In genomic region chr13:111291958-111292493, GRCm38 (mm10) we compare ENCODE assay signal across 8 mouse cellular contexts. TPM values are rescaled to one million over a fixed set of nuclear protein-coding genes. Genes with fewer than 3 reads are reported as not detected.
DNase-seq lines count a peak whose midpoint lies in the region; ATAC-seq lines count a peak whose summit lies in the region.

No protein-coding gene starts in this region.

- no peak overlapping the region for H3K9ac ChIP-seq in midbrain, embryonic 12.5 days (replicated peaks)
- no peak overlapping the region for H3K9ac ChIP-seq in midbrain, embryonic 13.5 days (replicated peaks)
- no peak overlapping the region for H3K9ac ChIP-seq in embryonic facial prominence, embryonic 14.5 days (ENCODE audit: low read depth, low read length)

- peak; percentile 80 for DNase-seq in embryonic facial prominence, embryonic 14.5 days (ENCODE audit: low spot score)
- peak; percentile 67 for DNase-seq in heart, postnatal 4 days
- DNase-seq in layer of hippocampus, postnatal 36 days = peak; percentile 55 to 67
- peak; percentile 55 for DNase-seq in lung, postnatal 36 days
- DNase-seq in natural killer cell, adult 2 months (ENCODE audit: low spot score in 2 of 2) = no peak

- no peaks in the 10 kb centered on the region for H3K4me1 ChIP-seq in midbrain, embryonic 12.5 days
- H3K4me1 ChIP-seq in midbrain, embryonic 13.5 days (replicated peaks) = no peaks in the 10 kb centered on the region
- H3K4me1 ChIP-seq in embryonic facial prominence, embryonic 14.5 days (ENCODE audit: control insufficient read depth, insufficient read depth, low read length) = peaks cover 4% of the 10 kb centered on the region; the same call in 1 of the 2 replicates

- H3K4me2 ChIP-seq in midbrain, embryonic 12.5 days (replicated peaks) = no peak overlapping the region
- H3K4me2 ChIP-seq in midbrain, embryonic 13.5 days (replicated peaks) = no peak overlapping the region
- H3K4me2 ChIP-seq in embryonic facial prominence, embryonic 14.5 days (ENCODE audit: low read depth, low read length) = no peak overlapping the region

- ATAC-seq in midbrain, embryonic 12.5 days (ENCODE audit: low FRiP score, low read depth) = 0 out of 2 replicates have a peak, but pooled peaks have one; percentile 47
- ATAC-seq in midbrain, embryonic 13.5 days = no peak; the same call in 1 of the 2 replicates
- peak; percentile 30; the same call in 1 of the 2 replicates for ATAC-seq in embryonic facial prominence, embryonic 14.5 days (ENCODE audit: low read depth)
- ATAC-seq in CD4-positive, CD25-positive, alpha-beta regulatory T cell, adult 4 months = no peak

- H3K27ac ChIP-seq in midbrain, embryonic 12.5 days (replicated peaks) = no peak overlapping the region
- H3K27ac ChIP-seq in midbrain, embryonic 13.5 days = no peak overlapping the region
- H3K27ac ChIP-seq in embryonic facial prominence, embryonic 14.5 days (replicated peaks; ENCODE audit: low read depth, low read length) = peak overlapping the region; percentile 78

- no peak overlapping the region for H3K4me3 ChIP-seq in midbrain, embryonic 12.5 days
- no peak overlapping the region for H3K4me3 ChIP-seq in midbrain, embryonic 13.5 days (replicated peaks)
- H3K4me3 ChIP-seq in embryonic facial prominence, embryonic 14.5 days (ENCODE audit: low read depth, low read length) = no peak overlapping the region

- no peaks in the 10 kb centered on the region for H3K9me3 ChIP-seq in midbrain, embryonic 12.5 days
- no peaks in the 10 kb centered on the region for H3K9me3 ChIP-seq in midbrain, embryonic 13.5 days
- no peaks in the 10 kb centered on the region for H3K9me3 ChIP-seq in embryonic facial prominence, embryonic 14.5 days (ENCODE audit: control insufficient read depth, low read length)

- no peaks in the 10 kb centered on the region for H3K36me3 ChIP-seq in midbrain, embryonic 12.5 days
- no peaks in the 10 kb centered on the region for H3K36me3 ChIP-seq in midbrain, embryonic 13.5 days
- no peaks in the 10 kb centered on the region for H3K36me3 ChIP-seq in embryonic facial prominence, embryonic 14.5 days (ENCODE audit: control insufficient read depth, insufficient read depth, low read length)

- 76% methylated on average over 7 of the region's 7 CpGs for WGBS in midbrain, embryonic 12.5 days
- 64% methylated on average over 7 of the region's 7 CpGs for WGBS in midbrain, embryonic 13.5 days
- 26% methylated on average over 7 of the region's 7 CpGs for WGBS in embryonic facial prominence, embryonic 14.5 days

- H3K27me3 ChIP-seq in midbrain, embryonic 12.5 days = no peaks in the 10 kb centered on the region
- H3K27me3 ChIP-seq in midbrain, embryonic 13.5 days = no peaks in the 10 kb centered on the region
- H3K27me3 ChIP-seq in embryonic facial prominence, embryonic 14.5 days (replicated peaks; ENCODE audit: control insufficient read depth, insufficient read depth, low read length) = no peaks in the 10 kb centered on the region

RNA-seq across cellular contexts. Expression of gene Actbl2, which starts 37.2 kb away (rescaled TPM):
- not detected in 2 replicates for polyA plus RNA-seq in midbrain, embryonic 12.5 days (2016; fragmentation: Nextera tagmentation; extraction: Ambion mirVana)
- polyA plus RNA-seq in midbrain, embryonic 13.5 days (2015; fragmentation: Nextera tagmentation; extraction: Ambion mirVana) = not detected in 2 replicates
- polyA plus RNA-seq in embryonic facial prominence, embryonic 14.5 days (2014; fragmentation: Nextera tagmentation; extraction: Ambion mirVana) = 0.12 TPM in 1 of 2 replicates, not detected in the other
- total RNA-seq in heart, postnatal 4 days (2021) = not detected
- not detected for total RNA-seq in layer of hippocampus, postnatal 36 days (2021)
- not detected for polyA plus RNA-seq in CD4-positive, CD25-positive, alpha-beta regulatory T cell, adult 4 months (2017; shearing (Covaris generic))

Comparison
In these comparisons a context has a peak if more than half of its experiments do, and no peak if none do; other contexts are left out.
1. ATAC-seq: peak in midbrain, embryonic 12.5 days (single experiment) and embryonic facial prominence, embryonic 14.5 days (single experiment); none in midbrain, embryonic 13.5 days (single experiment) and CD4-positive, CD25-positive, alpha-beta regulatory T cell, adult 4 months (single experiment).
2. DNase-seq: peak in embryonic facial prominence, embryonic 14.5 days (single experiment), heart, postnatal 4 days (single experiment), layer of hippocampus, postnatal 36 days (2 of 2) and lung, postnatal 36 days (single experiment); none in natural killer cell, adult 2 months (0 of 2).